Mouse (Mus musculus): ENCODE data around the gene Tmem132c.

Gene Tmem132c

DNA sequence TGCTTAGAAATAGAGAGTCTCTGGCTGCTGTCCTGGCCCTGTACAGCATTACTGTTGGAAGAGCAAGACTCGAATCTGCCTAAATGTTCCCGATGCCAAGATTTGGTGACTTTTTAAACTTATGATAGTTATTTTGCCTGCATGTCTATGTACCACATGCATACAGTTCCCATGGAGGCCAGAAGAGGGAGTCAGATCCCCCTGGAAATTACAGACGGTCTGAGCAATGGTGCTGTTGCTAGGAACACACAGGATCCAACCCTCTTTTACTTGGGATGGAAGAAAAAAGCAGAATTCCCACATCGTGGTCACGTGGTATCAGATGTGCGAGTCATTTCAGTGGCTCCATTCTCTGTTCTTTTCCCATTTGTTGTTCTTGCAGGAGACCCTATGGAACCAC lies 351.2 kb downstream of the Tmem132c start:
- intact Hi-C loops (cut with DNase I), result no loop called here

DNA sequence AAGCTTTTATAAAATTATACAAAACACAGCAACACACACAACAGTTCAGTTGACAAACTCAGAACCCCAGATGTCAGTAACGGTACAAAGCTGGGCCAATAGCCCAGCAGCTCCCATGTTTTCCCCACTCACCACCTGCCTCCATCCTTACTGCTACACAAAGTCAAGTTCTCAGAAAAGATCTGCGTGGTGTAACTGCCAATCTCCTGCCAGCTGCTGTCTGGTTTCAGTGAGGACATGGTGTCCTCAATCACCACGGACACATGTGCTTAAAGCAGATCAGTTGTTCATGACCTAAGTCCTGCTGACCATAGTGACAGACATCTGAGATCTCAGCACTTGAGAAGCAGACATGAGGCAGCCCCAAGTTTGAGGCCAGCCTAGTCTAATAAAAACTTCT lies 354.1 kb downstream of the Tmem132c start:
- intact Hi-C loops (cut with DNase I), result no loop called here

DNA sequence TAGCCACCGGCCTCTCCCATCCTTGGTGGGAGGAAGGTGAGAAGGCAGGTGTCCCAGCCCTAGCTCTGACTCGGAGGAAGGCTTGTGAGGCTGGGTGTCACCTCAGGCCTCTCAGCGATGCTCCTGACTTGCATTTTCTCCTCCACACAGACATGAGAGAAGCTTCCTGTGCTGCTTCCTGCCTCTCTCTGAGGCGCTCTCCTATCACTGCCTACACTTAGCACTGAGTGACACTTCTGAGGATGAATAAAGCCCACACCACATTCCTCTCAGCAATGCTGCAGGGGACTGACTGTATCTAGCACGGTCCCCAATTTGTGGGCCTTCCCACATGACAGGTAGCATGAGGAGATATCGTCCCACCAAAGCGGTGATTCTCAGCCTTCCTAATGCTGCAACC lies 355.3 kb downstream of the Tmem132c start:
- intact Hi-C loops (cut with DNase I), result no loop called here

DNA sequence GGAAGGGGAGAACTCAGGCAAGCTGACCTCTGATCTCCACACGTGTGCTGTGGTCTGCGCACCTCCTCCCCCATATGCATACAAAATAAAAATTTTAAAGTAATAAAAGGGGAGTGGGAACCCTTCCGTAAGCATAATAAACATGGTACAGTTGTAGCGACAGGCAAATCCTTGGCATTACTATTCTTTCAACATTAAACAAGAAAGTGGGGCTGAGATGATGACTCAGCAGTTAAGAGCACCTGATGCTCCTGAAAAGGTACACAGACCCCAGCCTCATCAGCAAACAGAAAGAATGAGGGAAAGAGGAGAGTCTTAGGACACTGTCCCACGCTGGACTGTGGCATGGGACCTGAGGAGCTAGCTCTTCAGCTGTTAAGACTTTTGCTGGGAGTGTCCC lies 361.4 kb downstream of the Tmem132c start:
- intact Hi-C loops (cut with DNase I), result no loop called here

DNA sequence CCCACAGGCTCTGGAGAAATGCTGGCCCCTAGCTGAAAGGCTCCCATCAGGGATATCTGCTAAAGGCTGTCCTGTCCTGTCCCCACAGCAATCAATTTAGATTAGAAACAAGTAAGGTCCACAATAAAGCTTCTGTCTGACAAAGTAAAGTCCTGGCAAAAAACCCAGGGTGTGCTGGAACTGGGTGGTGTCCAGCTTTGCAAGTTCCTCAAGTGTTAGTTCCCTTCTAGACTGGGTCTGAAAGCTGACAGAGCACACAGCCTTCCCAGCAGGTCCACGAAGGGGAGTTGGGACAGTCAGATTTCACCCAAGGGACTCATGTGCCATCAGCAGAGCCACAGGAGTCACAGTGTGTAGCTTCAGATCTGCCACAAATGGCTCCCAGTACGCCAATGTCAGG lies 365.9 kb downstream of the Tmem132c start:
- intact Hi-C loops (cut with DNase I), result no loop called here

DNA sequence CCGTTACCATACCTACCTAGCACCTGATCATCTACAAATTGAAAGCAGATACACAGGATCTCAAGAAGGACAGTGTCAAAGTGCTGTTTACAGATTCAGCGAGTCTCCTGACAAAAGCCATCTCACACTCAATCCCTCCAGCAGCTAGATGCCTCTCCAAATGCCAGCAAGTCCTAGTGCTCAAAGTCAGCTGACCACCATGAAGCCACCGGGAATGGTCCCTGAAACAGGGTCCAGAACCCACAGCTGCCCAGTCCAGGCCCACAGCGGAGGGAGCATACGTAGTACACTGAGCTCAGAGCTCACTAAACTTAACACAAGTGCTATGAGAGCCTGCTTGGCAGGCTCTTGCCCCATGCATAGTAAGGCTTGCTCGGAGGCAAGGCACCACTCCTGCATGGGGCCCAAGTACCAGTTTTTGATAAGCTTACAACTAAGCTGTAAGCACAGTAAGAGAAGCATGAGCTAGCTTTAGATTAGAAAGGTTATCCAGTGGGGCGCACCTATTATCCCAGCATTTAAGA lies 367.6 kb downstream of the Tmem132c start:
- intact Hi-C loops (cut with DNase I), result no loop called here

DNA sequence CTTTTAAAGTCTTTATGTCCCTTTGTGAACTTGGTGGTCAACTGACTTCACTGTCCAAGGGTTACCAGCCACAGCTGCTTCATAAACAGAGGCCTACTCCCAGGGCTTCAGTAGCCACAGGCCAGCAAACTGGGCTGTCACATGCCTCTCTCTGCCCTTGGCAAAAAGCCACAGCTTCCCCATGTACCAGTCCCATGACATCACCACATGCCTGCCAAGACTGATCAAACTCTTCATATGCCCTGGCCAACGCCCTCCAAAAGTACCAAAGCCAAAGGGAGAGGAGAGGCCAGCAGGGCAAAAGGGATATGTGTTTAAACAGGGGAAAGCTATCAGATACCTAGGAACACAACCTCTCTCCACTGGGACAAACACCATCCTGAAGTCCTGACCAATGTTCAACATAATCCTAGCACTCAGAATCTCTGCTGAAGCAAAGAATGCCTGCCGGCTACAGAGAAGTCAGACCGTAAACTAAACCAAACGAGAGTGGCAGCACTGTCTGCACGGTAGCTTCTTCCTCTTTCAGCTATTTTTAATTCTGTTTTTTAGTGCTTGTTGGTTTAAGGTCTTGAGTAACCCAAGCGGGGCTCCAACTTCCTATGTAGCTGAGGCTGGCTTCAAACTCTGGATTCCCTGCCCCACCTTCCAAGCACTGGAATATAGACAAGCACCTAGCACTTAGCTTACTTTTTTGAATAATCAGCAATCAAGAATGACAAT lies 369.3 kb downstream of the Tmem132c start:
- intact Hi-C loops (cut with DNase I), result no loop called here

DNA sequence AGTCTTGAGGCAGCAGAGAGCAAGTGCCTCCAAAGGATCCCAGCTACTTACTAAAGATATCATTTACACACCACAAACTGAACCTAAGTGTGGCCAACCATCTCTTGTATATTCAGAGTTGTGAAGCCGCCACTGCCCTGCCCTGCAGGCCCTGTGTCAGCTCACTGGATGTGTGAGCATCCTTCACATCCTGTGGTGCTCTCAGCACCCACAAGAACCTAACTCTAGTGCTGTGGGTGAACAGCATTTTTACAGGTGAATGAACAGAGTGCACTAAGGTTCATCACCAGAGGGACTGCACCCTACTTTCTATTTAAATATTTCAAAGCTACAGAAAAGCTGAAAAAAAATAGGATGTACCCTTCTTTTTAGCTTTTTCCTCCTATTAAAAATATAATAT lies 370.3 kb downstream of the Tmem132c start:
- intact Hi-C loops (cut with DNase I), result no loop called here

DNA sequence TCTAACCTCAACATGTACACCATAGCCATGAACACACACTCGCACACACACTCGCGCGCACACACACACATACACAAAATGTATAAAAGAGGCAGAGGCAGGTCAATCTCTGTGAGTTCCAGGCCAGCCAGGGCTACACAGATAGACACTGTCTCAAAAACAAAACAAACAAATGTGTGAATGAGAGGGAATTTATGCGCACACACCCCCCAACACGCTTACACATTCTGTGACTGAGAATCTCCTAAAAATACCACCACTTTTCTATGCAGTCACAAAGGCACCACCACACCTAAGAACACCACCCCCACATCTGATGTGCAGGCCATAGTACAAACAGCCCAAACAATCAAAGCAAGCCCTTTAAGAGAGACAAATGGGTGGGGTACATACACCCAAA lies 370.8 kb downstream of the Tmem132c start:
- intact Hi-C loops (cut with DNase I), result no loop called here

Data from adrenal gland (tissue).